Mouse (Mus musculus): ENCODE data around the gene 1700020D05Rik. TPM values are rescaled to one million over a fixed set of nuclear protein-coding genes. Genes with fewer than 3 reads are reported as not detected.

Gene 1700020D05Rik
- polyA plus RNA-seq, 1 experiment from 2014 or later, result 0.30 TPM

DNA sequence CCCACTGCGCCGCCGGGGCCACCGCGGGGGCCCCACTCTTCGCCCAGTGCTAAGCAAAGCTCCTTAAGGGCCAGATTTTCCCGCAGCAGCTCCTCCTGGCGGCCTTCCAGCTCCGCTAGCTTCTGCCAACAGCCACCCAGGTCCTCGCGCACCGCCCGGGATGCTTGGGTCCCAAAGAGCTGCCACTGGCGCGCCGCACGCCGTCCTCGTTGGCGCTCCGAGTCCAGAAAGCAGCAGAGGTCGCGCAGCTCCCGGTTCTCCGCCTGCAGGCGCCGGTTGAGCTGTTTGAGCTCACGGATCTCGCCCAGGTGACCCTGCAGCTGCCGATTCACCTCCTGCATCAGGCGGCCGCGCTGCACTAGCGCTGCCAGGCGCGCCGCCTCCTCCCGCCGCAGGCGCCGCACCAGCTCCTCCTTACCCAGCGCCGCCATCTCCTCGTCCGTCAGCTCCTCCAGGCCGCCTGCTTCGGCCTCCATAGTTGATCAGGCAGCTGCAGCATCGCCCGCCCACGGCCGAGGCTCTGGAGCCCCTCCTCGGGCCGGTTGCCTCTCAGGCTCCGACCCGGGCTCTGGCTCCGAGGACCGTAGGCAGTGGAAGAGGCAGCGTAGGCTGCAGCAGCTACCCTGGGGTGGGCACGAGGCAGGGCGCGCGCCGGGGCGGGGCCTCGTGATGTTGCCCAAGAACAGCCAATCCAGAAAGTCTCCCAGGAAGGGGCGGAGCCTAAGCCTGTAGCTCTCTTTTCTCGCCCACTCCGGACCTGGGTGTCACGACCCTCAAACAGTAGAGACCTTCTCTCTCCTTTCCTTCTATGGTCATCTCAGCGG lies 46.5 kb downstream of the 1700020D05Rik start:
- peak; percentile 90 for ATAC-seq (replicated peaks; ENCODE audit: low FRiP score)
- Histone ChIP-seq H3K27me3 (0 out of 2 replicates have a peak, but pooled peaks cover 2% of the 10 kb centered on the region), H3K27ac (peak overlapping the region; percentile 92), H3K4me2 (peak overlapping the region; percentile 95), H3K9ac (peak overlapping the region; percentile 82), H3K9me3 (replicated peaks) (no peaks in the 10 kb centered on the region), H3K4me3 (replicated peaks) (peak overlapping the region; percentile 68), H3K36me3 (peaks cover 18% of the 10 kb centered on the region), H3K4me1 (peaks cover 59% of the 10 kb centered on the region)
- under 1% methylated on average over 67 of the region's 70 CpGs for WGBS

GRCm38 (mm10) chr19:5456241-5456921 lies 47.2 kb downstream of the 1700020D05Rik start:
- WGBS, result 3% methylated on average over 24 of the region's 26 CpGs
- Histone ChIP-seq H3K4me3 (replicated peaks) (peak overlapping the region; percentile 68), H3K27ac (peak overlapping the region; percentile 92), H3K27me3 (0 out of 2 replicates have a peak, but pooled peaks cover 2% of the 10 kb centered on the region), H3K4me2 (peak overlapping the region; percentile 95), H3K4me1 (peaks cover 53% of the 10 kb centered on the region), H3K36me3 (peaks cover 13% of the 10 kb centered on the region), H3K9me3 (replicated peaks) (no peaks in the 10 kb centered on the region), H3K9ac (peak overlapping the region; percentile 82)
- no peak; the same call in 1 of the 2 replicates for ATAC-seq (replicated peaks; ENCODE audit: low FRiP score)

- peak overlapping the region; percentile 6; the same call in 1 of the 2 replicates for H3K9ac ChIP-seq
- H3K36me3 ChIP-seq, result peaks cover 13% of the 10 kb centered on the region
- H3K27me3 ChIP-seq, result peaks cover 6% of the 10 kb centered on the region; the same call in 1 of the 2 replicates
- no peaks in the 10 kb centered on the region for H3K9me3 ChIP-seq (replicated peaks)
- peak overlapping the region; percentile 92 for H3K27ac ChIP-seq
- H3K4me3 ChIP-seq (replicated peaks), result peak overlapping the region; percentile 68
- peaks cover 47% of the 10 kb centered on the region for H3K4me1 ChIP-seq
- 55% methylated on average over 8 of the region's 8 CpGs for WGBS
- no peak for ATAC-seq (replicated peaks; ENCODE audit: low FRiP score)
- peak overlapping the region; percentile 95 for H3K4me2 ChIP-seq
Observed at GRCm38 (mm10) chr19:5455568-5455967, 48.0 kb downstream of the 1700020D05Rik start.

- whole genome bisulfite sequencing, result 66% methylated on average over 12 of the region's 12 CpGs
- Histone ChIP-seq H3K4me2 (peak overlapping the region; percentile 95), H3K36me3 (peaks cover 13% of the 10 kb centered on the region), H3K9me3 (replicated peaks) (no peaks in the 10 kb centered on the region), H3K4me3 (replicated peaks) (peak overlapping the region; percentile 68), H3K4me1 (peaks cover 45% of the 10 kb centered on the region), H3K9ac (peak overlapping the region; percentile 6), H3K27ac (no peak overlapping the region; the same call in 1 of the 2 replicates), H3K27me3 (peaks cover 11% of the 10 kb centered on the region)
- ATAC-seq (replicated peaks; ENCODE audit: low FRiP score), result no peak
Observed at GRCm38 (mm10) chr19:5455037-5455436, 48.5 kb downstream of the 1700020D05Rik start.

Other genes with a start within 250 kb of the 1700020D05Rik start
- 23.2 and 25.0 TPM in 2 replicates for gene Pacs1, start 230.7 kb downstream of the 1700020D05Rik start, polyA plus RNA-seq (2015; fragmentation: Nextera tagmentation; extraction: Ambion mirVana)
- 351 and 362 TPM in 2 replicates for gene Sf3b2, start 208.3 kb downstream of the 1700020D05Rik start, polyA plus RNA-seq (2015; fragmentation: Nextera tagmentation; extraction: Ambion mirVana)
- gene Gal3st3, start 205.5 kb downstream of the 1700020D05Rik start, polyA plus RNA-seq (2015; fragmentation: Nextera tagmentation; extraction: Ambion mirVana), result 3.8 and 3.9 TPM in 2 replicates
- gene Catsper1, start 168.0 kb downstream of the 1700020D05Rik start, polyA plus RNA-seq (2015; fragmentation: Nextera tagmentation; extraction: Ambion mirVana), result not detected in 2 replicates
- gene Cst6, start 154.2 kb downstream of the 1700020D05Rik start, polyA plus RNA-seq (2015; fragmentation: Nextera tagmentation; extraction: Ambion mirVana), result 0.45 and 1.2 TPM in 2 replicates
- 58.4 and 59.3 TPM in 2 replicates for gene Eif1ad, start 137.0 kb downstream of the 1700020D05Rik start, polyA plus RNA-seq (2015; fragmentation: Nextera tagmentation; extraction: Ambion mirVana)
- gene Banf1, start 136.6 kb downstream of the 1700020D05Rik start, polyA plus RNA-seq (2015; fragmentation: Nextera tagmentation; extraction: Ambion mirVana), result 477 and 508 TPM in 2 replicates
- 82.0 and 87.6 TPM in 2 replicates for gene Sart1, start 115.1 kb downstream of the 1700020D05Rik start, polyA plus RNA-seq (2015; fragmentation: Nextera tagmentation; extraction: Ambion mirVana)
- gene Tsga10ip, start 101.3 kb downstream of the 1700020D05Rik start, polyA plus RNA-seq (2015; fragmentation: Nextera tagmentation; extraction: Ambion mirVana), result 0.30 and 0.57 TPM in 2 replicates
- 248 and 250 TPM in 2 replicates for gene Drap1, start 78.8 kb downstream of the 1700020D05Rik start, polyA plus RNA-seq (2015; fragmentation: Nextera tagmentation; extraction: Ambion mirVana)
- 54.2 and 59.0 TPM in 2 replicates for gene AI837181, start 78.6 kb downstream of the 1700020D05Rik start, polyA plus RNA-seq (2015; fragmentation: Nextera tagmentation; extraction: Ambion mirVana)
- gene Fosl1, start 56.2 kb downstream of the 1700020D05Rik start, polyA plus RNA-seq (2015; fragmentation: Nextera tagmentation; extraction: Ambion mirVana), result 0.39 TPM in 1 of 2 replicates, not detected in the other
- 10.1 and 11.3 TPM in 2 replicates for gene Ccdc85b, start 45.9 kb downstream of the 1700020D05Rik start, polyA plus RNA-seq (2015; fragmentation: Nextera tagmentation; extraction: Ambion mirVana)
- 119 and 128 TPM in 2 replicates for gene Fibp, start 43.2 kb downstream of the 1700020D05Rik start, polyA plus RNA-seq (2015; fragmentation: Nextera tagmentation; extraction: Ambion mirVana)
- gene Ctsw, start 35.3 kb downstream of the 1700020D05Rik start, polyA plus RNA-seq (2015; fragmentation: Nextera tagmentation; extraction: Ambion mirVana), result 1.1 and 1.5 TPM in 2 replicates
- gene Efemp2, start 29.8 kb downstream of the 1700020D05Rik start, polyA plus RNA-seq (2015; fragmentation: Nextera tagmentation; extraction: Ambion mirVana), result 156 and 179 TPM in 2 replicates
- 37.0 and 47.4 TPM in 2 replicates for gene Mus81, start 15.4 kb downstream of the 1700020D05Rik start, polyA plus RNA-seq (2015; fragmentation: Nextera tagmentation; extraction: Ambion mirVana)
- 2,798 and 2,930 TPM in 2 replicates for gene Cfl1, start 13.3 kb downstream of the 1700020D05Rik start, polyA plus RNA-seq (2015; fragmentation: Nextera tagmentation; extraction: Ambion mirVana)
- gene Snx32, start 6.8 kb upstream of the 1700020D05Rik start, polyA plus RNA-seq (2015; fragmentation: Nextera tagmentation; extraction: Ambion mirVana), result 7.5 and 9.3 TPM in 2 replicates
- gene Ovol1, start 56.9 kb upstream of the 1700020D05Rik start, polyA plus RNA-seq (2015; fragmentation: Nextera tagmentation; extraction: Ambion mirVana), result 11.3 and 12.0 TPM in 2 replicates
- 9.7 and 10.8 TPM in 2 replicates for gene Ap5b1, start 64.2 kb upstream of the 1700020D05Rik start, polyA plus RNA-seq (2015; fragmentation: Nextera tagmentation; extraction: Ambion mirVana)
- gene Rnaseh2c, start 98.1 kb upstream of the 1700020D05Rik start, polyA plus RNA-seq (2015; fragmentation: Nextera tagmentation; extraction: Ambion mirVana), result 158 and 163 TPM in 2 replicates
- 53.5 and 58.8 TPM in 2 replicates for gene Kat5, start 106.5 kb upstream of the 1700020D05Rik start, polyA plus RNA-seq (2015; fragmentation: Nextera tagmentation; extraction: Ambion mirVana)
- 47.3 and 52.4 TPM in 2 replicates for gene Rela, start 133.7 kb upstream of the 1700020D05Rik start, polyA plus RNA-seq (2015; fragmentation: Nextera tagmentation; extraction: Ambion mirVana)
- 30.8 and 39.8 TPM in 2 replicates for gene Sipa1, start 159.9 kb upstream of the 1700020D05Rik start, polyA plus RNA-seq (2015; fragmentation: Nextera tagmentation; extraction: Ambion mirVana)
- 42.6 and 43.2 TPM in 2 replicates for gene Map3k11, start 185.0 kb upstream of the 1700020D05Rik start, polyA plus RNA-seq (2015; fragmentation: Nextera tagmentation; extraction: Ambion mirVana)
- 22.2 and 30.1 TPM in 2 replicates for gene Pcnx3, start 185.1 kb upstream of the 1700020D05Rik start, polyA plus RNA-seq (2015; fragmentation: Nextera tagmentation; extraction: Ambion mirVana)
- gene Kcnk7, start 200.6 kb upstream of the 1700020D05Rik start, polyA plus RNA-seq (2015; fragmentation: Nextera tagmentation; extraction: Ambion mirVana), result 0.15 and 0.38 TPM in 2 replicates
- gene Ehbp1l1, start 222.5 kb upstream of the 1700020D05Rik start, polyA plus RNA-seq (2015; fragmentation: Nextera tagmentation; extraction: Ambion mirVana), result 20.5 and 25.9 TPM in 2 replicates
- 89.0 and 91.4 TPM in 2 replicates for gene Fam89b, start 225.9 kb upstream of the 1700020D05Rik start, polyA plus RNA-seq (2015; fragmentation: Nextera tagmentation; extraction: Ambion mirVana)
- 18.5 and 18.8 TPM in 2 replicates for gene Ltbp3, start 237.1 kb upstream of the 1700020D05Rik start, polyA plus RNA-seq (2015; fragmentation: Nextera tagmentation; extraction: Ambion mirVana)

Data from kidney, embryonic 15.5 days (tissue).